Mouse (Mus musculus): ENCODE results near the gene Ptprn2.

The Ptprn2 gene

GRCm38 (mm10) chr12:116709535-116709934, 224.0 kb downstream of the Ptprn2 start:
- no peaks in the 10 kb centered on the region for H3K27me3 ChIP-seq (ENCODE audit: control insufficient read depth, insufficient read depth, low read length, poor library complexity, severe bottlenecking)
- H3K36me3 ChIP-seq (ENCODE audit: control insufficient read depth, insufficient read depth, low read length, poor library complexity, severe bottlenecking), result no peaks in the 10 kb centered on the region
- DNase-seq (ENCODE audit: low read depth, low spot score), result no peak

GRCm38 (mm10) chr12:116710716-116711115, 225.2 kb downstream of the Ptprn2 start:
- DNase-seq (ENCODE audit: low read depth, low spot score), result no peak
- no peaks in the 10 kb centered on the region for H3K36me3 ChIP-seq (ENCODE audit: control insufficient read depth, insufficient read depth, low read length, poor library complexity, severe bottlenecking)
- no peaks in the 10 kb centered on the region for H3K27me3 ChIP-seq (ENCODE audit: control insufficient read depth, insufficient read depth, low read length, poor library complexity, severe bottlenecking)

- Histone ChIP-seq H3K27me3 (ENCODE audit: control insufficient read depth, insufficient read depth, low read length, poor library complexity, severe bottlenecking) (no peaks in the 10 kb centered on the region), H3K36me3 (ENCODE audit: control insufficient read depth, insufficient read depth, low read length, poor library complexity, severe bottlenecking) (no peaks in the 10 kb centered on the region)
- no peak for DNase-seq (ENCODE audit: low read depth, low spot score)
Measured at GRCm38 (mm10) chr12:116711133-116711532, 225.6 kb downstream of the Ptprn2 start.

- DNase-seq (ENCODE audit: low read depth, low spot score), result no peak
- no peaks in the 10 kb centered on the region for H3K27me3 ChIP-seq (ENCODE audit: control insufficient read depth, insufficient read depth, low read length, poor library complexity, severe bottlenecking)
- no peaks in the 10 kb centered on the region for H3K36me3 ChIP-seq (ENCODE audit: control insufficient read depth, insufficient read depth, low read length, poor library complexity, severe bottlenecking)
Measured at GRCm38 (mm10) chr12:116713096-116713495, 227.6 kb downstream of the Ptprn2 start.

DNA sequence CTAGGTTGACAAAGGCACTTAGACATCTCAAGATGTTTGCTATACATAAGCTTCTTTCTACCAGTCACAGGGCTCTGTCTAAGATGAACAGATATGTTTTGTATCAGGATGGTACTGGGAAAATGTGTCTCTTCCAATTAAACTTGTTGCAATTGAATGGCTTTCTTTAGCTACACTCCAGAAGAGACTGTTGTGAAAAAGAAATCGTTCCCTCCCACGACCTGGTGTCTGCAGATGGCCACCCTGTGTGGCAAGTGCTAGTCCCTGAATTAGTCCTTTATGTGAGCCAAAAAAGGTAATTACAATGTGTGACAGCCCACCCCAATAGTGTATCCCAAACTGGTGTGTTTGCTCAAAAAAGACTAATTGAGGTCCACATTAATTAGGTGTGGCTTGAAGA, 235.5 kb downstream of the Ptprn2 start:
- DNase-seq (ENCODE audit: low read depth, low spot score), result no peak
- Histone ChIP-seq H3K27me3 (ENCODE audit: control insufficient read depth, insufficient read depth, low read length, poor library complexity, severe bottlenecking) (no peaks in the 10 kb centered on the region), H3K36me3 (ENCODE audit: control insufficient read depth, insufficient read depth, low read length, poor library complexity, severe bottlenecking) (no peaks in the 10 kb centered on the region)

DNA sequence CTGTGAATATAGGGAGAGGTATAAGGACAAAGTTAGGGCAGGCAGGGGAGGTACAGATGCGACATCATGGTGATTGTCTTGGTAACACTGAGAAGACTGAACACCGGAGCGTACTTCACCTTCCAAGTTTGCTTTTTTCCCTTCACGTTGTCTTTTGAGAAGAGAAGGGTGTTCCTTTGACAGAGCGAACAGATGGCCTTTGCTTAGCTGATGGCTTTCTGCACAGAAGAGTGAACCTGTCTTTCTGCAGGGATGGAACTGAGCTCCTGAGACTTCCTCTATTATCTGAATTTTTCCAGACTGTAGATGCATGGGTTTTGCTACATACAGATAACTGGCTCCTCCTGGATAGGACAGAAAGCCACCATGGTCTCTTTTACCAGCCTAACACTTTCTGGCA, 254.6 kb downstream of the Ptprn2 start:
- H3K27me3 ChIP-seq (ENCODE audit: control insufficient read depth, insufficient read depth, low read length, poor library complexity, severe bottlenecking), result no peaks in the 10 kb centered on the region
- H3K36me3 ChIP-seq (ENCODE audit: control insufficient read depth, insufficient read depth, low read length, poor library complexity, severe bottlenecking), result no peaks in the 10 kb centered on the region
- DNase-seq (ENCODE audit: low read depth, low spot score), result no peak

- Histone ChIP-seq H3K36me3 (ENCODE audit: control insufficient read depth, insufficient read depth, low read length, poor library complexity, severe bottlenecking) (no peaks in the 10 kb centered on the region), H3K27me3 (ENCODE audit: control insufficient read depth, insufficient read depth, low read length, poor library complexity, severe bottlenecking) (no peaks in the 10 kb centered on the region)
- DNase-seq (ENCODE audit: low read depth, low spot score), result no peak
Measured at GRCm38 (mm10) chr12:116741300-116741699, 255.8 kb downstream of the Ptprn2 start.

- Histone ChIP-seq H3K36me3 (ENCODE audit: control insufficient read depth, insufficient read depth, low read length, poor library complexity, severe bottlenecking) (no peaks in the 10 kb centered on the region), H3K27me3 (ENCODE audit: control insufficient read depth, insufficient read depth, low read length, poor library complexity, severe bottlenecking) (no peaks in the 10 kb centered on the region)
- DNase-seq (ENCODE audit: low read depth, low spot score), result no peak
Measured at GRCm38 (mm10) chr12:116746401-116746800, 260.9 kb downstream of the Ptprn2 start.

DNA sequence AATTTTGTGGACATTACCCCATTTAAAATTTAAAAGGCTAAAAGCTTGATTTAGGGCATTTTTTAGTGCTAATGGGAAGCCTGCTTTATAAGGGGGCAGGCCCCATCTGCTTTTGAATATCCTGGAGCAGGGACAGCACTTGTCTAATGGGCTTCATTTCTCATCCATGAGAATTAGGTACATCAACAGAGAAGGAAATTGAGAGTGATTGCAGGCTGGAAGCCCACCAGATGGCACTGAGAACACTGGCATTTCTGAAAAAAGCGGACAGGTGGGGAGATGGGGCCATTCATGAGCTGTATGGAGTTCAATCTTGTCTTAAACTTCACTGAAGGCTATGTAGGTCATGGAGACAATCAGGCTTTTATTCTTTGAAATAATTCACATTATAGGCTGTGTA, 267.3 kb downstream of the Ptprn2 start:
- DNase-seq (ENCODE audit: low read depth, low spot score), result no peak
- Histone ChIP-seq H3K36me3 (ENCODE audit: control insufficient read depth, insufficient read depth, low read length, poor library complexity, severe bottlenecking) (no peaks in the 10 kb centered on the region), H3K27me3 (ENCODE audit: control insufficient read depth, insufficient read depth, low read length, poor library complexity, severe bottlenecking) (no peaks in the 10 kb centered on the region)

DNA sequence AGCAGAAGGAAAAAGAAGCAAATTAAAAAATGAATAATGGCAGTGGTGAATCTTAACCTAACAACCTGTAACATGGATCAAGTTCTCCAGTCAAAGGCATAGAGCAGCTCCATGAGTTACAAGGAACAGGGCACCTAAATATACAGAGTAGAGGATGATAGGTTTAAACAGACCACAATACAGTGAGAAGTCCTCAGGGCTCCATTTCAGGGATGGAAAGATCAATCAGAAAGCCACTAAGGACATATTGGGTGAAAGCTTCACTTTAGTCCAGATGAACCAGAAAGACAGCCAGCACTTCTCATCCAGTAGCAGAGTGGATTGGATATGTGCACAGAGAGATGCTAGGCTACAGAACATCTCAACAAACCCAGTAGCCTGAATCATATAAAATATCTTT, 278.4 kb downstream of the Ptprn2 start:
- no peak for DNase-seq (ENCODE audit: low read depth, low spot score)
- H3K27me3 ChIP-seq (ENCODE audit: control insufficient read depth, insufficient read depth, low read length, poor library complexity, severe bottlenecking), result no peaks in the 10 kb centered on the region

DNA sequence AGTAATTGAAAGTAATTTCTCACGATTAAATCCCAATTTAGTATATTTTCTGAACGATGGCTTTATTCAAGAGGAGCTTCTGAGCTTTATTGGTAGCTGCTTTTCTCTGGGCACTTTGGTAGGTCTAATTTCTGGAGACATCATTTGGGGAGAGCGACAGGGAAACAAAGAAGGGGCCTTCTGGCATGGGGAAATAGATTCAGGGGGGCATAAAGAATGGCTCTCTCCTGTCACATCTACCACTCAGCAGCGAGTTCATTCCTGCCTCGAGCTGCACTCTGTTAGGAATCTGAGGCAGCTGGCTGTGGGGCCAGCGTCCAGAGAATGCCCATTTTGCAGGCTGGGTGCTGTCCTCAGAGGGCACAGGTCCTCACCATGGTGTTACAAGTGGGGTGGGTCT, 285.4 kb downstream of the Ptprn2 start:
- Histone ChIP-seq H3K27me3 (ENCODE audit: control insufficient read depth, insufficient read depth, low read length, poor library complexity, severe bottlenecking) (no peaks in the 10 kb centered on the region), H3K36me3 (ENCODE audit: control insufficient read depth, insufficient read depth, low read length, poor library complexity, severe bottlenecking) (no peaks in the 10 kb centered on the region)
- no peak for DNase-seq (ENCODE audit: low read depth, low spot score)

More for the DNA sequence above, 278.4 kb downstream of the Ptprn2 start:
- H3K36me3 ChIP-seq (ENCODE audit: control insufficient read depth, insufficient read depth, low read length, poor library complexity, severe bottlenecking), result no peaks in the 10 kb centered on the region

DNA sequence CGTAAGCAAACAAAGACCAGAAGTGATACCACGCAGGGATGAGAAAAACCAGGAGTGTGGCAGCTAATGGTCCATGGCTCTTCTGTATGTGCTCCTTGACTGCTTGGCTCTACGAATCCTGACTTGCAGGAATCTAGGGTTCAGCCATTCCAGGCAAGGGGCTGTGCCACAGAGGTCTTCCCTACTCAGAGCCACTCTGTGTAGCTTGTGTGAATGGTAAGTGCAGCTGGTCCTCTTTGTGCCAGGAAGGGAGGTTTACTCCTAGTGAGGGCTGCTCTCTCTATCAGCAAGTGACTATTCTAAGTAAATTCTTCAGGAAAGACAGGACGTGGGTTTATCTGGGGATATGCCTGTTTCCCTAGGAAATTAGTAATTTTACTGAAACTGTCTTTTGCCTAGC, 286.0 kb downstream of the Ptprn2 start:
- Histone ChIP-seq H3K36me3 (ENCODE audit: control insufficient read depth, insufficient read depth, low read length, poor library complexity, severe bottlenecking) (no peaks in the 10 kb centered on the region), H3K27me3 (ENCODE audit: control insufficient read depth, insufficient read depth, low read length, poor library complexity, severe bottlenecking) (no peaks in the 10 kb centered on the region)
- no peak for DNase-seq (ENCODE audit: low read depth, low spot score)

DNA sequence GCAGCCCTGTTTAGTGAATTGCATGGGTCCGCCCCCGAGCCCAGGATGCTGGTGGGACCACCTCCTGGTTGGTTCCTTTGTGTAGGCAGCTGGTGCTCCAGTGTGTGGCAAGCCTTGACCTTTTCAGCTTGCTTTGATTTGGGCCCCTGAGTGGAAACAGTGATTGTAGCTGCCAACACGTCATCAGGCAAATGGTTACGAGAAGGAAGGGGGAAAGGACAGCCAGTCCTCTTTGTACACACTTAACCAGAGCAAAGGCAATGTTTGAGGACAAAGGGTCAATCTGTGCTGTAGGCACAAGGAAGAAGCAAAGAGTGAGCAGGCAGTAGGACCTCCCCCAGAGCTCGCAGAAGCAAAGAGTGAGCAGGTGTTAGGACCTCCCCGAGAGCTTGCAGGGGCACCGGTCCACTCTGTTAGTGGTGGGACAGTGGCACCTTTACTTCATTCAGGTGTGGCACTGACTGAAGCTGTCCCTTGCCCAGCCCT, 286.6 kb downstream of the Ptprn2 start:
- Histone ChIP-seq H3K36me3 (ENCODE audit: control insufficient read depth, insufficient read depth, low read length, poor library complexity, severe bottlenecking) (no peaks in the 10 kb centered on the region), H3K27me3 (ENCODE audit: control insufficient read depth, insufficient read depth, low read length, poor library complexity, severe bottlenecking) (no peaks in the 10 kb centered on the region)
- no peak for DNase-seq (ENCODE audit: low read depth, low spot score)

DNA sequence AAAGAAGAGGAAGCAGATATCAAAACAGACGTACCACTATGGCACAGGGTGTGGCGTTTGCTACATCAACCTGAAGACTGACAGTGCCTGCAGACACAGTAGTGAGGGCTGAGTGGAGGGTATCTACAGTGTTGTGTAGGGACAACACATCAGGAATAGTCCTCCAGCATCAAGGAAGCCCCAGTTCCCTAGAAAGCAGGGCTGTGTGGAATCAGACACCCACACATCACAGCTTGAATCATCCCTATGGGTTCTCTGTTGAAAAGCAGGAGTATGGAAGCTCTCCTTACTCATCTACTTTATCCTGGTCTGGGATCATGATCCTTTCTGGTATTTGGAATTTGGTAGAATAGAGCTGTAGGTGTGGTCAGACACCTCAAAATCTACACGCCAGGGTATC, 287.8 kb downstream of the Ptprn2 start:
- DNase-seq (ENCODE audit: low read depth, low spot score), result no peak
- H3K27me3 ChIP-seq (ENCODE audit: control insufficient read depth, insufficient read depth, low read length, poor library complexity, severe bottlenecking), result no peaks in the 10 kb centered on the region
- no peaks in the 10 kb centered on the region for H3K36me3 ChIP-seq (ENCODE audit: control insufficient read depth, insufficient read depth, low read length, poor library complexity, severe bottlenecking)

DNA sequence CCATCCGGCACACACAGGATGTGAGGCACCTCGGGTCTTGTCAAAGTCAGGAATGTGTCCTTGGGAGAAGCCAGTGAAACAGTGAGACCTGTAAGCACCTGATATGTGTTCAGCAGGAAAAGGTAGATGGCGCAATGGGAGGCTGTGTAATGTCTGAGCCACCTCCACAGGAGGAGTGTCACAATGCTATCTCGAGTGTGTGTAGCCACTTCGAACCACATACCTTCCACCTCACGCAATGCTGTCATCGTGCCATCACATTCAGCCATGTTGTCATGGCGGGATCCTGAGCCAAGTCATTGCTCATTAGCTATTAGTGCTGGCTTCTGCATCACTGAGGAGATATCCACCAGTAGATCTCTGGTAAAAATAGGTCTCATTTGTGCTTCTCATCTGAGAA, 290.9 kb downstream of the Ptprn2 start:
- no peaks in the 10 kb centered on the region for H3K27me3 ChIP-seq (ENCODE audit: control insufficient read depth, insufficient read depth, low read length, poor library complexity, severe bottlenecking)
- H3K36me3 ChIP-seq (ENCODE audit: control insufficient read depth, insufficient read depth, low read length, poor library complexity, severe bottlenecking), result no peaks in the 10 kb centered on the region
- no peak for DNase-seq (ENCODE audit: low read depth, low spot score)

Measured in splenic B cell, adult 2 months (primary cell).